Mouse (Mus musculus) testis, postnatal 14 days (tissue): ENCODE results near the gene Chga.
A peak's percentile ranks its signal among the peaks of the same experiment; 100 is the strongest.

ENCODE experiments used
- DNase-seq: peaks from one replicate; pipeline ENCODE4 v3.0.0; 2021; ENCODE audit warnings: low spot score

The Chga gene

DNA sequence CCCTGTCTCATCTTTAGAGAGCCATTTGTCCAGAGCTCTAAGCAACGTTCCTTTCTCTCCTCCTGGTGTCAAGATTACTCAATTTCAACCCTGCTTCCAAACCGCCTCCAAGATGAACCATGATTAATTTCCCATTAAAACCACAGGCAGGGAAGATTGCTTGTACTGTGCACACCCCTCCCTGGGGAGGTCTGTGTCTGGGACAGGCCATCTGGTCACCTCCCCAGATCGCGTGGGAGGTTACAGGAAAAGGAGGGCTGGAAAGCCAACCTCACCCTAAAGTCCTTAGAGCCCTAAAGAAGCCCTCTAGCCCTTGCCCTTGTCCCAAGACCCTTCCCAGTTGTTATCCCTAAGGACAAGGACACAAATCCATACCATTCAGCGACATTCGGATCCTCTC lies 45.6 kb downstream of the Chga start:
- no peak for DNase-seq

DNA sequence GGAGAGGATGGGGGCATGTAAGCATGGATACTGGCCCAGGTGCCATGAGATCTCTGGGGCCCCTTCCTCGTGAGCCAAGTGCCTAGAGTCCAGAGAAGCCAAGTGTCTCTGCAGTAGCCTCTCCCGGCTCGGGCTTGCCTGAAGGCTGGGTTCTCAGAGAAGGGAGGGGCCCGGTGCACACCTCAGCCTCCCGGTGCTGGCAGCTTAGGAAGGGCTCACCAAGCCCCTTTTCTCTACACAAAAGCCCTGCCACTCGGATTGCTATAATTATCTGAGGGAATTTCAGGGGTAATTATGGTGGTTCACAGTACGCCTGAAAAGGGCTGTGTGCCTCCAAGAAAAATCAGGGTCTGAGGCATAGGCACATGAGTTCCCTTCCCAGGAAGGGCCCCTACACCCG lies 47.1 kb downstream of the Chga start:
- no peak for DNase-seq

DNA sequence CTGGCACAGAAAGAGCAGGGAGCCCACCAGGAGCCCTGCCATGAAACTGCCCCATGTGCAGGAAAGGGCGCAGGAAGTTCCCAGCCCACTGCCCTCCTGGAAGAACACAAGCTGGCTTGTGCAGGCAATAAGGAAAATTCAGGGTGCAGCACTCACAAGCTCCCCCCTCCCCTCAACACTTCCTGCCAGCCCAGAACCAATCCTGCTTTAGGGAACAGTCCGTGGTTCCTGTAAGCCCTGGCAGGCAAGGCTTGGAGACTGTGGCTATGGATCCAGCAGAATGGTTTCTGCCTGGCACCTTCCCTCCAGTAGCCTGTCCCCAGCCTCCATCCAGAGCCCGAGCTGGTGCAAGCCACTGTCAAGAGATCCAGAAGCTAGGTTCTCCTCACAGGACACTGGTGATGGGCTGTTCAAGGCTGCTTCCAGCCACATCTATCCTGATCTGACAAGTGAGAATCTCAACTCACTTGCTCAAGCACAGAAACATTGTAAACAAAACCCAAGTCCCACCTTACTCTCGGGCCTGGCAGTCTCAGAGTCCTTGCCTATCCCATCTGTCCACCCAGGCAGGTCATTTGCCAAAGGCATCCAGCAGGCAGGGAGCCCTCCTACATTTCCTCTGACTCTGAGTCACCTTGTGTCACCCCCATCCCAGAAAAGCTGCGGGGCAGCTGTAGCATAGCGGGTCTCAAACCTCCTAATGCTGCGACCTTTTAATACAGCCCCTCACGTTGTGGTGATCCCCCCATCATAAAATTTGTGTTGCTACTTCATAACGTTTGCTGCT lies 47.7 kb downstream of the Chga start:
- DNase-seq = no peak

DNA sequence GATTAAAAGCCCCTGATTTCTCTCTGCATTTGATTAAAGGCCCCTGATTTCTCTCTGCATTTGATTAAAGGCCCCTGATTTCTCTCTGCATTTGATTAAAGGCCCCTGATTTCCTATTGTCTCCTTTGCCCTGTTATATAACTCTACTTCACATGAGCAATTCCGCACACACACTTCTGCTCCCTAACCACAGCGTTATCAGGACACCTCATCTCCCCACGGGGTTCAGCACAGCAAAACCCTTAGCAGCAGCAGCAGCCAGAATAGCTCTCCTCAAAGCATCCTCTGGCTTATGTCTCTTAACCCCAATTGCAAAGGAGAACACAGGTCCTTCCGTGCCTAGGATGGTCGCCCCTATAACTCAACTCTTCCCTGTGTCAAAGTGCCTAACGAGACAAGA lies 50.8 kb downstream of the Chga start:
- no peak for DNase-seq

DNA sequence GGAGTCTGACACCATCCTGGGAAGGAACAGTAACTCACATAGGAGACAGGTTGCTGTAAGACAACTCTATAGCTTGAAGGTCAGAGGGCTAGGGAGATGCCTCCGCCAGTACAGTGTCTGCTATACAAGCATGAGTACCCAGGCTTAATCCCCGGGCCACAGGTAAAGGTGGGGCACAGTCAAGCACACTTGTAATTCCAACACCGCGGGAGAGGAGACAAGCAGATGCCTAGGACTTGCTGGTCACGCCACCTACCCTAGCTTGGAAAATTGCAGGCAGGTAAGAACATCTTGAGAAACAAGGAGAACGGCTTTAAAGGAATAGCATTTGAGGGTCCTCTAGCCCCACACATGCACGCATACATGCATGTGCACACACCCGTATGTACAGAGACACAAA lies 52.3 kb downstream of the Chga start:
- DNase-seq = no peak

DNA sequence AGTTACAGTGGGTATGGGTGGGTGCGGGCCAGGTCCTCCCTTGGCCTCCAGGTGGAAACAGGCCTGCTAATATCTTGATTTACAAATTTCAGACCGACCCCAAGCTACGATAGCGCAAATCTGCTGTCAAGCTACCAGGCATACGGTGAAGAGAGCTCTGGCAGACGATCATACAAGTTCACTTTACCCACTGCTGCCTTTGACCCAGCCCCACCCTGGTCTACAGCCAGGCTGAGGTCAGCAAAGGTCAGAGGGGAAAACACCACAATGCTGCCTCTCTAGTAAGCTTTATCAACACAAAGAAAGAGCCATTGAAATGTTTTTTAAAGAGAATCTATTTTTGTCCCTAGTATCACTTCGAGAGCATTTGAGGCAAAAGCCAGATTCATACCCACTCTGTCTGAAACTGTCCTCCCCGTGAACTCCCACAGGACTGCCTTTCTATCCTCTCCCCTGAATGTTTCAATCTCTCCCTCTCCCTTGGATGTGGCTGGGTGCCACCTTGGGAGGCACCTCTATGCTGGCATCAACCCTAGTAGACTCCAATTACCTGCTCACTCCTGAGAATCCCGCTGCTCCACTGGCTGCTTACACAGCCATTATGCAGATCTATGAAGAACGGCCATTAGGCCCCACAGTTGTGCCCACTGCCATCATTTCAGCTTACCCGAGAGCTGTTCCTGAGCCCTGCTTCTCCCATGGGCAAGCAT lies 53.2 kb downstream of the Chga start:
- DNase-seq = peak; percentile 83

DNA sequence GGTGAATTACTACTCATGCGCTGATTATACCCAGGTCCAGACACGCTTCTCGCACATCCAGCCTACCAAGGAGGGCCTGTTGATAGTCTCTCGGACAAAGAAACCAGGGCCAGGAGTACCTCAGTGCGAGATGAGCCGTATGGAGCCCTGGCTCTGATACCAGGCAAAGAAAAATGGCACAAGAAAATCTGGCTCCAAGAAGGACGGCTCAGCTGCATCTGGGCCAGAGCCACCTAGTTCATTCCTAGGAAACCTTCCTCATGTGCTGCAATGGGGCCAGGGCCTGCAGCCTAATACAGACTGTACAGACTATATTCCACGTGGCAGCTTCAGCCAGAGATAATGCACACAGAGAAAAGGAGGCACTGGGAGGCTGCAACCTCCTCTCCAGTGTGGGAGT lies 56.2 kb downstream of the Chga start:
- DNase-seq = no peak

DNA sequence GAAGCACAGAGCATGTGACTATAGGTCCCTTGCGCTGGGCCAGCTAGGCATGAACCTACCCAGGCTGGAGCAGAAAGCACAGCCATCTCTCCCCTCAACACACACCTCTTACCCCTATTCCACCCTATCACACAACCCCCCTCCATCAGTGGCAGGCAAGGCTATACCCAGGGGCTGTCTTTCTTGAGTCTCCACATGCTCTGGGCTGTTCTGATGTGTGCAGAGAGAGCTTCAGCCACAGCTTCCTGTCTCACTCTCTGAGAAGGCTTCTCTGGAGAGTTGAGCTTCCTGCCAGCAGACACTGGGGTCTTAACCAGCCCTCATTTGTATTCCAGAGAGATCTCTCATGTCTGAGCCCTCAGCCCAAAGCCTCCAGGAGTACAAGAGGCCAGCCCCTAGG lies 57.7 kb downstream of the Chga start:
- no peak for DNase-seq

DNA sequence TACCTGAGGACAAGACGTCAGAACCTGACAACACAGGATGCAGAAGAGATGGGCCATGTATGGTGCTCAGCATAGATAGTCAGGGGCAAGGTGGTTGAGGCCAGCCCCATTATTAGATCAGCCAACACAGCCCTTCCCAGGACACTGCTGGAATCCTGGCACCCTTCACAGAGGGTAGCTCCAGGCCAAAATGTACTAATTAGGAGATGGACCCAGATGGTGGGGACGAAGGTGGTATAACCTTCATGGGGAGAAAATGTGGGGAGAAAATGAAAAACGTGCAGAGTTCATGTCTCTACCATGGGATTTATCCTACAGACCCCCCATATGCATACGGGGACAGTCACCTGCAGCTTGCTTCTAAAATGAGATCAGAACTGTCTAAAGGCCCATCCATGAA lies 58.6 kb downstream of the Chga start:
- DNase-seq = no peak
